Mouse (Mus musculus): Measurements from ENCODE around the gene Fam20b.

Fam20b gene

DNA sequence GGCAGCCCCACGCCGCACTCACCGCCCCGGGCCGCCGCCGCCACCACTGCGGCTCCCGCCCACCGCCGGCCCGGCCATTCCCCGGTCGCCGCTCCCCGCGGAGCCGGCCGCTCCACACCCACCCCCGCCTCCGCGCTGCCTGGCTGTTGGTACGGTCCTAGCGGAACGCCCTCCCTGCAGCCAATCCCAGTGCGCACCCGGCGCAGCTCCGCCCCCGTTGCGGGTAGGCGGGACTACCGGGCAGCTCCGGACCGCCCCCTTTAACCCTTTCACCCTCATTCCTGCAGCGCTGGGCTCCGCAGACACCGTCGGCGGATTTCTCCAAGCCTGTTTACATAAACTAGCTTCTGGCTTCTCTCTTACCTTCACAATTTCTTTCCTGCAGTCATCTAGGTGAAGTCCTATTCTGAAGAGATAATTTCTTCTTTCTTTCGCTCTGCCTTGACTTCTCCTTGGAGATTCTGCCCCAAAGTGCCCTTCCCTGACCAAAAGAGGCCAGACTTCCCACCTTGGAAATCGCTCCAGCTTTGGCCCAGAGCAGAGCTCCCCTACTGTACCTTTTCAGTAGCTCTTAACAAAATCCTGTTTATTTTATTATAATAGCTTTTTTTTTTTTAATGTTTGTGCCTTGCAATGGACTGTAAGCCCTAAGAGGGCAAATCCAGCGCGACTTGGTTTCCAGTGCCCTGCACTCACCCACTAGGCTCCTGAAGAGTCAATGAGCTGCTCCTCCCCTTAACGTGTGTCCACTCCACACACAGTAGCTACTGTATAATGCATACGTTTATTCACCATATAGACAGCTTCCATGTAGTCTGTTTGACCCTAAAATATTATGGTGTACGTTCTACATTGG lies at the start of gene Fam20b:
Gene Fam20b, minus strand, starts transcription at position 137 of the 856 bp plus-strand sequence.
- DNase-seq (ENCODE audit: low spot score in 2 of 2), result peak; percentile 89 to 97

DNA sequence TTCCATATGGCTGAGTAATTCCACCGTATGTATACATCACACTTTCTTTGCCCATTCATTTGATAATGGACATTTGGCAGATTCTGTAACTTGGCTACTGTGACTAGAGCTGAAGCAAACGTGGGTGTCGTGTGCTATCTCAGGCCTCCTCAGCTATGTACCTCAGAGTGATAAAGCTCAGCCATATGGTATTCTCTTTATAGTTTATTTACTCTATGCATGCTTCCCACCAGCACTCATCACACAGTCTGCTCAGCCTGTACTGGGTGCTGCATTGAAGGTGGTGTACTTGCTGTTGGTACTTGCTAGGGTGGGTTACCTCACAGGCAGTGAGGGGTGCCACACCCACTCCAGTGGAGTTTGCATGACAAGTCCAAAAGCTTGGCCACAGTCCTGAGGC lies 46.4 kb upstream of the Fam20b start:
- DNase-seq (ENCODE audit: low spot score in 2 of 2), result peak; percentile 62 to 67

- no peak for DNase-seq (ENCODE audit: low spot score in 2 of 2)
Observed at GRCm38 (mm10) chr1:156764584-156764983, 45.7 kb upstream of the Fam20b start.

DNA sequence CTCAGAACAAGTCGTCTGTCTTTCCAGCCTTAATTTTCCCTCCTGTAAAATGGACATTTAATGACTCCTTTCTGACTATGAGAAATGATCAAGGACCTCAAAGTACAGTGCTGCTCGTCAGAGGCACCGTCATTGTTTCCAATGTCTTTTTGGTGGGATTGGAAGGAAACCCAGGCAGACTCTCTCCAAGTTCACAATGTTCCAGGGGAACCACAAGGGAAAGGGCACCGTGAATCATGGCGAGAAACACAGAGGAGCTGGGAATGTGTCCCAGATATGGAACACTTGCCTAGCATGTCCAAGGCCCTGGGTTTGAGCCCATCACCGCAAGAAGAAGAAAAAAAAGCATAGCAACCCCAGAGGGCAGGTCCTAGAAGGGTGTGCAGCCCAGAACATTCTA lies 44.4 kb upstream of the Fam20b start:
- DNase-seq (ENCODE audit: low spot score in 2 of 2), result no peak

DNA sequence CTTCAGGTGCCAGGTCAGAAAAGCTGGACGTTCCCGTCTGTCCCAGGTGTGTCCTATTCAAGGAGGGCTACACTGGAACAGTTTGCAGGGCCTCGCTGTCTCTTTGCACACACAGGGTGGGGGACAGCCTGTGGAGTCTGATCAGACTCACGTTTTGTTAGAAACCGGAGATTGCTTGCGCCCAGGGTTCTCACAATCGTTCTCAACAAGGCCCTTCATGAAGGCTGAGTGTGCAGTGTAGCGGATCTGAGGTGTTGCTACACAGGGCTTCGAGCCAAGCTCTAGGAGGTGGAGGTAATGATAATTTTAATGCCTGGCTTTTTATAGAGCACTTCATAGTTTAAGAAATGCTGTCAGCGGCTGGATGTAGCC lies 42.5 kb upstream of the Fam20b start:
- DNase-seq (ENCODE audit: low spot score in 2 of 2), result no peak

DNA sequence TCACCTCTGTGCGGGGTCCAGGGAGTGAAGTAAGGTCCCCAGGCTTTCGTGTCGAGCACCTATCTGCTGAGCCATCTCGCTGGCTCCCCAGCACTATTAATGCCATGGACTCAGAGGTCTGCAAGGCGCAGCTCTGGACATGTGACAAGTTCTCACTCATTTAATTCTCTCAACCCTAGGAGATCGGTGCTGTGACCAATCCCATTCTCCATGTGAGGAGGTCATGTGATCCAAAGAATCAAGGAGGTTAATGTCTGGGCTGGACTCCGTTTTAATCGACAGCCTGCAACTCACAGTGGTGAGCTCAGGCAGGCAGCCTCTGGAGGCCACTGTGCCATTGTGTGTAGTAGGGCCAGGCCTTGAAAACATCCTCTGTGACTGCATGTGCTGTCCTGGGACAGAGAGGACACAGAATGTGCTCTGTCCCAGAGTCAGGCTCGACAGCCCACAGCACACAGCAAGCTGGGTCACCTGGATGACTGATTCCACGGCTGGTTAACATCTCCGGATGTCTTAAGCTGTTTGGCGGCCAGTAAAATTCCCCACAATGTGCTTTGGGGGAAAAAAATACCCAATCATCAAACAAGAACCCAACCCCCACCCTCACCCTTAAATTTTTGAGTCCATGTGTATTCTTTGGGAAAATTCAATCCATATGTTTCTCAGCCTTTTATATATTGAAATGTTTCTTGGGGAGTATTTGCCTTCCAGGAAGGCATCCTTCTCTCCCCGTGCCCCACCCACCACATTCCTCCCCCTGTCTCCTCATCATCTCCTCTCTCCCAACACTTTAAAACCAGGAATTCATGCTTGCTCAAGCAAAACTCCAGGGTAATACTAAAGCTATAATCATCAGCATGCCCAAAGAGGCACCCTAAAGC lies 41.9 kb upstream of the Fam20b start:
- DNase-seq (ENCODE audit: low spot score in 2 of 2), result no peak

GRCm38 (mm10) chr1:156758326-156758725 lies 39.4 kb upstream of the Fam20b start:
- DNase-seq (ENCODE audit: low spot score in 2 of 2), result no peak

DNA sequence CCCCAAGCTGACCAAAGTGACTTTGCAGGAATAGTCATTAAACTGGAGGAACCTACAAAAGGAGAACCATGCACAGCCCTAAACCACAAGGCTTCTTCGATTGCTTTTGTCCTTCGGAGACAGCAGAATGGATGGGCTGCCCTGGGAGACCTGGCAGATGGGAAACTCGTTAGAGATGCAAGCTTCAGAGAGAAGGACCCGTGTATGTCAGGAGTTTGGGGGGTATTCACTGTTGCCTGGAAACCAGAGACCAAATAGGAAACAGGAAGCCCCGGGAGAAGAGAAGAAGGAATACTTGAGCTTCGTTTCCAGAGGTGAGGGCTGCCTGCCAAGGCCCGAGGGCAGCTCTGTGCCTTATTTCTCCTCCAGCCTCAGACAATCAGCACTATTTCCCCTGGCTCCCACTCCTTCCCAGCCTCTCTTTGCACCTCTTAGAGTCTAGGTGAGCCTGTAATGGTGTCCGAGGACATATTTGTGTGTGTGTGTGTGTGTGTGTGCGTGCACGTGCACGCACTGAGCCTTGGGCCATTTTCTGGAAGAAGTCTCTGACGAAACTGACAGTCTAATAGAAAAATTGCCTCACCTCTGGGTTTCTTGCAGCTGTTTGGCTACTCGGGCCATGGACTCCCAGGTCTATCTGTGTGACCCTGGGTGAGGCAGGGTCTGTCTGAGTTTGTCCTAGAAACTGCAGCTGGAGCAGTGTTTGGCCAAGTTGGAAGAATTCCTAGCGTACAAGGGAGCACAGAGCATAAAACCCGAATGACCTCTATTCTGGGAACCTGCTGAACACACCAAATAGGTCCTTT lies 35.9 kb upstream of the Fam20b start:
- DNase-seq (ENCODE audit: low spot score in 2 of 2), result no peak

DNA sequence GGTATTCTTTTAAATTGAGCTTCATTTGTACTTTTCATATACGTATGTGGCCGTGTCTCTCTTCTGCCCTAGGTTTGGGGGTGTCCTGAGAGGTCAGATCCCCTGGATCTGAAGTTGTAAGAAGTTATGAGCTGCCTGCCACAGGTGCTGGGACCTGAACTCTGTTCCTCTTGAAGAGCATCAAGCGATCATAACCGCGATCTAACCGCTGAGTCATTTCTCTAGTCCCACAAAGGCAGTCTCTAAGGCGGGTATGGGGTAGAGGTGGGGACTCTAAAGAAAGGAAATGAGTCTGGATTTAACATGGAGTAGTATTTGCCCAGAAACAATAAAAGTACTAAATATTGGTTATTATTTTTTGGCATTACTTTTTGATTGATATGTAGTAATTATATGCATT lies 34.1 kb upstream of the Fam20b start:
- DNase-seq (ENCODE audit: low spot score in 2 of 2), result no peak

GRCm38 (mm10) chr1:156752020-156752724 lies 33.3 kb upstream of the Fam20b start:
- DNase-seq (ENCODE audit: low spot score in 2 of 2), result peak in 1 of 2 experiments; percentile 64

- no peak for DNase-seq (ENCODE audit: low spot score in 2 of 2)
Observed at GRCm38 (mm10) chr1:156750261-156750660, 31.4 kb upstream of the Fam20b start.

- DNase-seq (ENCODE audit: low spot score in 2 of 2), result no peak
Observed at GRCm38 (mm10) chr1:156749136-156749535, 30.2 kb upstream of the Fam20b start.

- no peak for DNase-seq (ENCODE audit: low spot score in 2 of 2)
Observed at GRCm38 (mm10) chr1:156748435-156749005, 29.6 kb upstream of the Fam20b start.

DNA sequence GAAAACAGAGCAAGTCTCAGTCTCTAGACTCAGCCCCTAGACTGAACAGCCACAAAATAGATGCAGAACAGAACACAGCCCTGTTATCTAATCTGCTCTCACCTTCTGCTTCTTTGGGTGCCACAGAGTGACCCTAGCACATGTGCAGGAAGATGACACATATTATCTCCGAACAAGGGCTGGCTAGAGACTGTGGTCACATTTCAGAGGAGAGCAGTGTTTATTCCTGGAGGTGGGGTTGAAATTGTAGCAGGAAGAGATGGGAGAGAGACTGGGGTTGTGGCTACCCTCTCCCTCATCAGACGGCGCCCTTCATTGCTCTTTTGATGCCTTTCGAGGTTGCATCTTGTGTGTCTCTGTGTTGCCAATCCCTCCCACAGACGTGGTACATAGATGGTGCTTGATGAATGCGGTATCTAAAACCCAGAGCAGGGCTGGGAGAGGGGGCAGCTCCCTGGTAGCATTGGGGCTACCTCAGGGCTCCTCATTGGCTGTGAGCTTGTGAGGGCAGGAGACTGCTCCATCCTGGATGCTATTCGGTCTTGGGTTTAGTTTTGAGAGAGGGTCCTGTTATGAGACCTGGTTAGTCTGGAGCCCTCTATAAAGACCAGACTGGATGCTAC lies 26.4 kb upstream of the Fam20b start:
- no peak for DNase-seq (ENCODE audit: low spot score in 2 of 2)

DNA sequence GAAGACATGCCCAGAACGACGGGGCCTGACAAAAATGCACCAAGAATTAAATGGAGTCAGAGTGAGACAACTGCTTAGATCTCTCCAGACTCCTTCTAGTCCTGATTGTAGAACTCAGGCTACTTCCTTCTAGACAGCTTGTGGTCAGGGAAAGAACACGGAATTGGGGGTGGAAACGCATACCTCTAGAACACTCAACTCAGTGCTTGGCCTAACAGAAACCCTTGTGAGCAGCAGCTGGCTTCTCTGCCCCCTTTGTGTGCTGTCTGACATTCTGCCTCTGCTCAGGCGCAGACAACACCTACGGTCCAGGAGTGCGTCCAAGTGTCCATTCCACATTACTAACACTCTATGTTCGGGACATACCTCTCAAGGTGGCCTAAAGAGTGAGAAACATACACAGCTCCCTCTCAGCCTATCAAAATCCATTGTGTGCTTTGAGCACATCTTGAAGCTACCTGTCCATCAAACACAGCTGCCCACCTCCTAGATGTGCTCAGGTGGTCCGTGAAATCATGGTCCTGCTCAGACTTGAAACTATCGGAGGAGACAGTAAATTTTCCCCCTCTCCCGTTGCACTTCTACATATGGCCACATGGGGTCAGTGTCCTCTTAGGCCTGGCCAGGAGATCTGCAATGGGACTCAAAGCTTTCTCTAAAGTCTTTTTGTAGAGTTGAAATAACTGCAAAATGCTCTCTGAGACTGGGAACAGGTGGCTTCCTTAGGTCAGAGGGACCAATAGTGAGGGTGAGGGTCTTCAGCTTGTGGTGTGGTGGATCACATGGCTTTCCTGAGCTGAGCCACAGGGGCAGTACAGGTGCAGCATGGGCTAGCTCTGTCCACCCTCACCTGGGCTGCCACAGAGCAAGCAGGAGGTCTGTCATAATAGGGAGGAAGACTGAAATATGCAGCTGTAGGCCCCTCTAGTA lies 22.9 kb upstream of the Fam20b start:
- DNase-seq (ENCODE audit: low spot score in 2 of 2), result peak in 1 of 2 experiments; percentile 76

DNA sequence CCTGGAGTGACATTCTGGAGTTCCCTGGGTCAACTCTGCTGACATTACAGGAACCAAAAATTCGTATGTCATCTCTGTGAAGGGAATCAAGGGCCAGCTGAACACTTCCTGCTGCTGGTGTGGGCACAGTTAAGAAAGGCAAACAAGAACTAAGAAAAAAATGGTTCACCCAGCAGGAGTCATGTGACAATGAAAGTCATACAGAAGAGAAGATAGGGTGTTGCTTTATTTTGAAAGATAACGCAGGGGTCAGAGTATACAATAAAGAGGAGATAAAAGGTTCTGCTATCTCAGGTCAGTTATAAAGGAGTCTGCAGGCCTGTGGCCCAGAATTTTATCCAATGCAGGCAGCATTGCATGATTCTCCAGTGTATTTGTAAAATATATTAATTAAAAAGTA lies 16.9 kb upstream of the Fam20b start:
- no peak for DNase-seq (ENCODE audit: low spot score in 2 of 2)

DNA sequence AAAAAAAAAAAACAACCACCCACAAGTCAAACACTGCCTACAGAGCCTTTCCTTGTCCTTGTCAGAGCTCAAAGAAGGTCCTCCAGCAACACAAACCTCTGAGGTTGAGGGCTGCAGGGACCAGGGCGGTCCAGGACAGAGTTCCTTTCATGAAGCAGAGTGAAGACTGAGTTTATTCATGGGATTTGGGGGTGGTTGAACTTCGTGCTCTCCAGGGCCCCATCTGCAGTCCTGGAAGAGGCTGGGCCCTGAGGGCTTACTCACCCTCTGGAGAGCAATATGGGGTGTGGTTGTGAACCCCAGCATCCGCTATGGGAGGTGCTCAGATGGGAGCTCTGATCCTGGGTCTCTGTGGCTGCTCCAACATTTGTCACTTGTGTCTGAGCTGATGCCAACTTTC lies 15.1 kb upstream of the Fam20b start:
- DNase-seq (ENCODE audit: low spot score in 2 of 2), result no peak

- no peak for DNase-seq (ENCODE audit: low spot score in 2 of 2)
Observed at GRCm38 (mm10) chr1:156733559-156733958, 14.7 kb upstream of the Fam20b start.

- DNase-seq (ENCODE audit: low spot score in 2 of 2), result no peak
Observed at GRCm38 (mm10) chr1:156732996-156733395, 14.1 kb upstream of the Fam20b start.

All from left cerebral cortex, adult 9 months (tissue).